ENCODE assay signal across 8 mouse cellular contexts in the genomic region with DNA sequence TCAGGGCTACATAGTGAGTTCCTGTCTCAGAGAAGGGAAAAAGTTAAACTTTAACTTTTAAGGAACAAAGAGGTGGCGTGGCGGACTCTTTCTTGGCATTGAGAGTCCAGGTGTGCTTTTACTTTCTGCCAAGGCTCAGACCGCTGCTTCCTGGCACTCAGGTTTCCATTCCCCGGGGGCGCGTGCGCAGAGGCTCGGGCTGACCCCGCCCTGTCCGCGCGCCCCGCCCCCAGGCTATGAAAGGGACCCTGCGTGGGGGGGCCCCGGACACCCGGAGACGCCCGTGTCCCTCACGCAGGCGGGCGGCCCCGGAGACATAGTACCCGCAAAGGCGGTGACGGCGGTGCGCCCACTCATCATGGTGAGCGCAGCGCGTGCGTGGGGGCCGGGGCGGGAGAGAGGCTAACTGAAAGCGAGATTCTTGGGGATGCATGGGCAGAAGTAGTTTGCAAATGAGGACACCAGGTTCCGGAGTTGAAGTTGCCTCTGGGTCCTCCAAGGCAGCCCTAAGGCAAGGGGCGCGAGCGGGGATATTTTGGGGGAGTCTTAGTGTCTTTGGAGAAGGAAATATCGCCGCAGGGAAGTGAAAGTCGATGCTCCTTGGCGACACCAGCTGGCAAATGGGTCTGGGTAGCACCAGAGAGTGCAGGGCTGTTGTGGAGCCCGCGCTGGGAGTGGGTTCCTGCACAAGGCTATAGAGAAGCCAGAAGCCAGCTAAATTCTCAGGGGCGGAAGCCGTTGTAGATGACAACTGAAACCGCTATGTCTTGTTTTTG. TPM values are rescaled to one million over a fixed set of nuclear protein-coding genes. Genes with fewer than 3 reads are reported as not detected.
DNase-seq lines count a peak whose midpoint lies in the region; ATAC-seq and TF ChIP-seq lines count a peak whose summit lies in the region.

Cnp (plus strand) TSS at position 197 of the 776 bp plus-strand sequence.

- H3K27ac ChIP-seq in embryonic facial prominence, embryonic 15.5 days (replicated peaks), result peak within 1 kb of the TSS; percentile 79
- peak within 1 kb of the TSS; percentile 88 for H3K27ac ChIP-seq in heart, embryonic 10.5 days
- H3K27ac ChIP-seq in kidney, embryonic 14.5 days (ENCODE audit: low read depth, low read length), result peak within 1 kb of the TSS; percentile 13; the same call in 1 of the 2 replicates
- H3K27ac ChIP-seq in limb, embryonic 15.5 days, result peak within 1 kb of the TSS; percentile 72
- H3K27ac ChIP-seq in midbrain, postnatal 0 days (ENCODE audit: low read depth, low read length), result peak within 1 kb of the TSS; percentile 62

- H3K4me2 ChIP-seq in embryonic facial prominence, embryonic 15.5 days (replicated peaks), result peak within 1 kb of the TSS; percentile 70
- H3K4me2 ChIP-seq in kidney, embryonic 14.5 days (replicated peaks; ENCODE audit: low read depth, low read length), result peak within 1 kb of the TSS; percentile 53
- H3K4me2 ChIP-seq in limb, embryonic 15.5 days, result peak within 1 kb of the TSS; percentile 76
- H3K4me2 ChIP-seq in midbrain, postnatal 0 days (ENCODE audit: low read depth, low read length, poor library complexity, severe bottlenecking), result peak within 1 kb of the TSS; percentile 82

- TF ChIP-seq CTCF in midbrain, postnatal 0 days (IDR thresholded peaks at IDR 0.05), result peak; percentile 47

- peak; percentile 62 to 63 for DNase-seq in urinary bladder, adult 18-20 months (ENCODE audit: low spot score in 2 of 2)
- DNase-seq in urinary bladder, postnatal 10 days (ENCODE audit: low spot score), result no peak
- peak; percentile 80 for DNase-seq in heart, embryonic 10.5 days (ENCODE audit: low spot score)
- peak; percentile 67 for DNase-seq in midbrain, postnatal 0 days (ENCODE audit: low spot score)
- DNase-seq in spleen, postnatal 14 days (ENCODE audit: low spot score in 2 of 2), result peak; percentile 72 to 81

- H3K36me3 ChIP-seq in embryonic facial prominence, embryonic 15.5 days, result peaks cover 14% of the 10 kb centered on the region
- peaks cover 22% of the 10 kb centered on the region for H3K36me3 ChIP-seq in heart, embryonic 10.5 days
- H3K36me3 ChIP-seq in kidney, embryonic 14.5 days (ENCODE audit: control insufficient read depth, insufficient read depth, low read length), result peaks cover 19% of the 10 kb centered on the region; the same call in 1 of the 2 replicates
- H3K36me3 ChIP-seq in limb, embryonic 15.5 days, result peaks cover 21% of the 10 kb centered on the region
- peaks cover 11% of the 10 kb centered on the region; the same call in 1 of the 2 replicates for H3K36me3 ChIP-seq in midbrain, postnatal 0 days (ENCODE audit: insufficient read depth, low read length)

- peaks cover 12% of the 10 kb centered on the region for H3K27me3 ChIP-seq in embryonic facial prominence, embryonic 15.5 days
- peaks cover 22% of the 10 kb centered on the region for H3K27me3 ChIP-seq in heart, embryonic 10.5 days (ENCODE audit: insufficient read depth, poor library complexity, severe bottlenecking)
- H3K27me3 ChIP-seq in kidney, embryonic 14.5 days (ENCODE audit: control insufficient read depth, insufficient read depth, low read length), result no peaks in the 10 kb centered on the region
- H3K27me3 ChIP-seq in limb, embryonic 15.5 days, result peaks cover 7% of the 10 kb centered on the region
- no peaks in the 10 kb centered on the region for H3K27me3 ChIP-seq in midbrain, postnatal 0 days (ENCODE audit: insufficient read depth, low read length)

- 1% methylated on average over 47 of the region's 47 CpGs for WGBS in embryonic facial prominence, embryonic 15.5 days
- 2% methylated on average over 47 of the region's 47 CpGs for WGBS in heart, embryonic 10.5 days
- WGBS in kidney, embryonic 14.5 days, result 2% methylated on average over 47 of the region's 47 CpGs
- WGBS in limb, embryonic 15.5 days, result 2% methylated on average over 47 of the region's 47 CpGs
- 2% methylated on average over 47 of the region's 47 CpGs for WGBS in midbrain, postnatal 0 days

- H3K9ac ChIP-seq in embryonic facial prominence, embryonic 15.5 days, result peak within 1 kb of the TSS; percentile 33; the same call in 1 of the 2 replicates
- peak within 1 kb of the TSS; percentile 53 for H3K9ac ChIP-seq in kidney, embryonic 14.5 days (ENCODE audit: low read depth, low read length)
- peak within 1 kb of the TSS; percentile 43 for H3K9ac ChIP-seq in limb, embryonic 15.5 days
- peak within 1 kb of the TSS; percentile 62 for H3K9ac ChIP-seq in midbrain, postnatal 0 days (replicated peaks; ENCODE audit: low read length, poor library complexity, severe bottlenecking)

- peaks cover 29% of the 10 kb centered on the region for H3K4me1 ChIP-seq in embryonic facial prominence, embryonic 15.5 days
- H3K4me1 ChIP-seq in heart, embryonic 10.5 days, result peaks cover 29% of the 10 kb centered on the region
- H3K4me1 ChIP-seq in kidney, embryonic 14.5 days (ENCODE audit: control insufficient read depth, insufficient read depth, low read length), result 0 out of 2 replicates have a peak, but pooled peaks cover 8% of the 10 kb centered on the region
- H3K4me1 ChIP-seq in limb, embryonic 15.5 days, result peaks cover 34% of the 10 kb centered on the region
- peaks cover 6% of the 10 kb centered on the region for H3K4me1 ChIP-seq in midbrain, postnatal 0 days (ENCODE audit: insufficient read depth, low read length)

- peak within 1 kb of the TSS; percentile 64 for H3K4me3 ChIP-seq in embryonic facial prominence, embryonic 15.5 days (replicated peaks)
- peak within 1 kb of the TSS; percentile 88 for H3K4me3 ChIP-seq in heart, embryonic 10.5 days
- H3K4me3 ChIP-seq in kidney, embryonic 14.5 days (ENCODE audit: low read length), result peak within 1 kb of the TSS; percentile 65
- peak within 1 kb of the TSS; percentile 61 for H3K4me3 ChIP-seq in limb, embryonic 15.5 days
- peak within 1 kb of the TSS; percentile 60 for H3K4me3 ChIP-seq in midbrain, postnatal 0 days (ENCODE audit: low read depth, low read length)

- H3K9me3 ChIP-seq in embryonic facial prominence, embryonic 15.5 days (replicated peaks), result no peaks in the 10 kb centered on the region
- H3K9me3 ChIP-seq in heart, embryonic 10.5 days, result no peaks in the 10 kb centered on the region
- no peaks in the 10 kb centered on the region for H3K9me3 ChIP-seq in kidney, embryonic 14.5 days (ENCODE audit: control insufficient read depth, low read length)
- H3K9me3 ChIP-seq in limb, embryonic 15.5 days, result no peaks in the 10 kb centered on the region
- no peaks in the 10 kb centered on the region for H3K9me3 ChIP-seq in midbrain, postnatal 0 days (ENCODE audit: low read length)

- ATAC-seq in embryonic facial prominence, embryonic 15.5 days (ENCODE audit: insufficient number of reproducible peaks, low FRiP score, low TSS enrichment, low read depth), result peak; percentile 81
- peak; percentile 79 for ATAC-seq in kidney, embryonic 14.5 days (ENCODE audit: low FRiP score, low TSS enrichment)
- ATAC-seq in limb, embryonic 15.5 days (ENCODE audit: insufficient number of reproducible peaks, low FRiP score, low TSS enrichment, low read depth), result peak; percentile 57; the same call in 1 of the 2 replicates
- 0 out of 2 replicates have a peak, but pooled peaks have one; percentile 35 for ATAC-seq in midbrain, postnatal 0 days (ENCODE audit: low FRiP score)

RNA-seq across cellular contexts. Expression of gene Cnp, which starts in this region (rescaled TPM):
- 32.0 and 33.9 TPM in 2 replicates for polyA plus RNA-seq in embryonic facial prominence, embryonic 15.5 days (2015; fragmentation: Nextera tagmentation; extraction: Ambion mirVana)
- 16.3 and 20.0 TPM in 2 replicates for polyA plus RNA-seq in heart, embryonic 10.5 days (2016; fragmentation: Nextera tagmentation; extraction: Ambion mirVana)
- polyA plus RNA-seq in kidney, embryonic 14.5 days (2014; fragmentation: Nextera tagmentation; extraction: Ambion mirVana), result 17.0 and 25.0 TPM in 2 replicates
- polyA plus RNA-seq in limb, embryonic 15.5 days (2015; fragmentation: Nextera tagmentation; extraction: Ambion mirVana), result 25.1 and 30.5 TPM in 2 replicates
- 54.7 and 68.8 TPM in 2 replicates for total RNA-seq in midbrain, postnatal 0 days (2014; rRNA removed)
- 65.3 and 76.0 TPM in 2 replicates for polyA plus RNA-seq in midbrain, postnatal 0 days (2015; fragmentation: Nextera tagmentation; extraction: Ambion mirVana)

Comparison
In these comparisons a context has a peak if more than half of its experiments do, and no peak if none do; other contexts are left out.
1. H3K27ac ChIP-seq: peak in every context shown above with its lines; median percentile 88 in heart, embryonic 10.5 days; 79 in embryonic facial prominence, embryonic 15.5 days; 72 in limb, embryonic 15.5 days; 62 in midbrain, postnatal 0 days; 13 in kidney, embryonic 14.5 days.